Mouse (Mus musculus) testis, postnatal 14 days (tissue): Measurements from ENCODE around the gene Jsrp1.

Experiments used
- DNase-seq: peaks from one replicate; pipeline ENCODE4 v3.0.0; 2021; ENCODE audit warnings: low spot score

Gene Jsrp1

DNA sequence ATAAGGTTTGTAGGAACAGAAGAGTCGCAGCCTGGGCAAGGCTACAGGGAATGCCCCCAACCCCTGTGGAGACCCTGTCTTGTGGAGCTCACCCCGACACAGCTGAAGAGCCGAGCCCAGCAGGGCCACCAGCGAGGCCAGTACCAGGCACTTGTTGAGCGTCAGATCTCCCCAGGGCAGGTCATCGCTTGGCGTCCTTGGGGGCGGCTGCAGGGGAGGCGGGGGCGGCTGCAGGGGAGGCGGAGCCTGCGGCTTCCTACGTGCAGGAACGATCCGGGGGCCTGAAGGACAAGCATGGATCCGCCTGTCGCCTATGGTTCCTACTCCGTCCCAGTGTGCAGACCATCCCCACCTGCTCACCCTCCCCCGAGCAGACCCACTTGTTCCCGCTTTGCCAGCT lies 3.2 kb downstream of the Jsrp1 start:
- DNase-seq, result no peak

DNA sequence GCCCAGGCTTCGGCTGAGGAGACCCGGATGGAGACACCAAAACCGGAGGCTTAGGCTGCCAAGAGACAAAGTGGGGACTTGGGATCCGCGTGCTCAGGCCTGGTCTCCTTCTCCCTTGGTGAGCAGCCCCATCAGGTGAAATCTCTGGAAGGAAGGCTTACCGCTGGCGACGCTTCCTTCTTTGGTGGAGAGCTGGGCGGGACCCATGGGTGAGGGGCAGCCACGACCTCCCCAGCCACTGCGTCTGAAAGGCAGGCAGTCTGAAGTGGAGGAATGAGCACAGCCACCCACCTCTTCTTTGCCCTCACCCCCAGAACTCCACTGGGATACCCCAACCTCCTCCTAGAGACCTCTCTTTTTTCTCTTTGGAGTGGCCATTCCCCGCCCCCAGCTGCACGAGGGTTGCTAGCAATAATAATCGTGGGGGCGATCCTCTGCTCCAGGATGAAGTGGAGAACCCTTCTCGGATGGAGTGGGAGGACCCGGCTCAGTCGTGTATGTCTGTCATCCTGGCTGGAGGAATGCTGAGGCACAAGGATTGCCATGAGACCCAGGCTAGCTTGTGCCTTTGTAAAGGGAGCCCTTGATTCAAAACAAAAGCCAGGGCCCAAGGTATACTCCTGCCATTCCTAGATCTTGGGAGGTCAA lies 4.2 kb downstream of the Jsrp1 start:
- DNase-seq, result no peak

DNA sequence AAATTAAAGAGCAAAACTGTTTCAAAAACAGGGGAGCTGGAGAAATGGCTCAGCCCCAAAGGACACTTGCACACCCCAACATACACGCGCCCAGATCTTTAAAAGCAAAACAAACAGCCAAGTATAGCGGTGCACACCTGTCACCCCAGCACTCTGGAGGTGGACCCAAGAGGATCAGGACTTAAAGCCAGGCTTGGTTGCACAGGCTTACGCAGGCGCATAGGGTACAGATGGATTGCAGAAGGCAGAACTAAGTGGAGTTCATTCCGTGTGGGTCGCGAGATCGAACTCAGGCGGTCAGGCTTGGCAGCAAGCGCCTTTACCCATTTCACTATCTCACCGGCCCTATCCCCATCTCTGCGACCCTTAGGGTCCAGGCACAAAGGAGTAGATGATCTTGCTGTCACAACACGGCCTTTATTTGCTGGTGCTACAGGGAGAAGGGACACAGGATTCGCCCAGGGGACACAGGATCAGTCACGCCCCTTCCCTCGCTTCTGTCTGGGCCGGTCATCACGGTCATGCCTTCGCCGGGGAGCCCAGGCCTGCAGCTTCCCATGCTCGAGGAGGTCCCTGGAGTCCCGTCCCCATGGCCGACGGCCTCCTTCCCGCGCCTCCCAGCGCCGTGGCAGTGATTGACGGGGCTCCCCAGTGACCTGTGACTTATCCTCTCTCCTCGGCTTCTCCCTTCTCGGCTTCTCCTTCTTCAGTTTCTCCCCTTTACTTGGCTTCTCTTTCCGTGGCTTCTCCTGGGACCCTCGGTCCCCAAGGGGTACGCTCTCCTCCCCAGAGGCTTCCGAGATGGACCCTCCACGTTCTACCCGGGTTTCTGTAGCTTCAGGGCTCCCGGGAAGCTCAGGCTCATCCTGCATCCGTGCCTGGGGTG lies 5.0 kb downstream of the Jsrp1 start:
- DNase-seq, result no peak

DNA sequence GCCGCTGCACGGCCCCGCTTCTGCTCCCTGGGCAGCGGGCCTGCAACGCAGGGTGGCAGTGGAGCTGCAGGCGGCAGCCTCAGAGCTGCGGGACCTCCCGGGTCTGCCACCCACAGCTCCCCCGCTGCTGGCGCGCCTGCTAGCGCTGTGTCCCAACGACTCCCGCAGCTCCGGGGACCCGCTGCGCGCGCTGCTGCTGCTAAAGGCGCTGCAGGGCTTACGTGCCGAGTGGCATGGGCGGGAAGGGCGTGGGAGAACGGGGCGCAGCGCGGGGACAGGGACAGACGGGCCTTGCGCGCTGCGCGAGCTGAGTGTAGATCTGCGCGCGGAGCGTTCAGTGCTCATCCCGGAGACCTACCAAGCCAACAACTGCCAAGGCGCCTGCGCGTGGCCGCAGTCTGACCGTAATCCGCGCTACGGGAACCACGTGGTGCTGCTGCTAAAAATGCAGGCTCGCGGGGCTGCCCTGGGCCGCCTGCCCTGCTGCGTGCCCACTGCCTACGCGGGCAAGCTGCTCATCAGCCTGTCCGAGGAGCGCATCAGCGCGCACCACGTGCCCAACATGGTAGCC lies 6.2 kb downstream of the Jsrp1 start:
- DNase-seq, result peak; percentile 76

DNA sequence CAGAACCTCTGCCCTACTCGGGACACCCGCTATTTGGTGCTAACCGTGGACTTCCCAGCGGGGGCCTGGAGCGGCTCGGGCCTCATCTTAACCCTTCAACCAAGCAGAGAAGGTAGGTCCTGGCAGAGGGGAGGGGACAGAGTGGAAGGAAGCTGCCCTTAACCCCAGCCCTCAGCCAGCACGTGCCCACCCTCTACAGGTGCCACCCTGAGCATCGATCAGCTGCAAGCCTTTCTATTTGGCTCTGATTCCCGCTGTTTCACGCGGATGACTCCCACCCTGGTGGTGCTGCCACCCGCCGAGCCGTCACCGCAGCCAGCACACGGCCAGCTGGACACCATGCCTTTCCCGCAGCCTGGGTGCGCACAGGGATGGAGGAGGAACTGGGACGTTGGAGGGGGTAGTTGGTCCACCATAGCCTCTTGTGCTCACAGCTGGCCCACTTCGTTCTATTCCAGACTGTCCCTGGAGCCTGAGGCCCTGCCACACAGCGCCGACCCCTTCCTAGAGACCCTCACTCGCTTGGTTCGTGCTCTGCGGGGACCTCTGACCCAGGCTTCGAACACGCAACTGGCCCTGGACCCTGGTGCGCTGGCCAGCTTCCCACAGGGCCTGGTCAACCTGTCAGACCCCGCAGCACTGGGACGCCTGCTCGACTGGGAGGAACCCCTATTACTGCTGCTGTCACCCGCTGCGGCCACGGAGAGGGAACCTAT lies 6.8 kb downstream of the Jsrp1 start:
- DNase-seq, result no peak

DNA sequence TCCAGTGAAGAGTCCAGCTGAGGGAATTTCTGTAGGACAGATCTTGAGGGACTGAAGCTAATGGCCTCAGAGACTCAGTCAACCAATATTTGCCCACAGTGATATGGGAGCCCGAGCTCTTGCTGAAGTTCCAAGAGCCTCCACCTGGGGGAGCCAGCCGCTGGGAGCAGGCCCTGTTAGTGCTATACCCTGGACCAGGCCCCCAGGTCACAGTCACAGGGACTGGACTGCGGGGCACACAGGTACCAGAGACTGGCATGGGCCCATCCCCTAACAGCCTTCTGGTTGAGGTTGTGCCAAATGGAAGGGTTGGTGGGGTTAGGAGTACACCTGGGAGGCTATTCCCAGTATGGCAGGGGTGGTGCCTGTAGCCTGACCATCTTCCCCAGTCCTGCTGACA lies 7.4 kb downstream of the Jsrp1 start:
- DNase-seq, result peak; percentile 75

DNA sequence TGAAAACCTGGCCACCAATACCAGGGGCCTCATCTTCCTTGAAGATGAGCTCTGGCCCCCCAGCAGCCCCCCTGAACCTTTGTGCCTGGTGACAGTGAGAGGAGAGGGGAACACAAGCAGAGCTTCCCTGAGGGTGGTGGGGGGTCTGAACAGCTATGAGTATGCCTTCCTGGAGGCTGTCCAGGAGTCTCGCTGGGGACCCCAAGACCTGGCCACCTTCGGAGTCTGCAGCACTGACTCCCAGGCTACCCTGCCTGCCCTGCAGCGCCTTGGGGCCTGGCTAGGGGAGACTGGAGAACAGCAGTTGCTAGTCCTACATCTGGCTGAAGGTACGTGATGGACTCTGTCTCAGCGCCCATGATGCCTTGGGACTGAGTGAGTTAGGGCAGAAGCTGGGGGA lies 8.0 kb downstream of the Jsrp1 start:
- DNase-seq, result no peak

DNA sequence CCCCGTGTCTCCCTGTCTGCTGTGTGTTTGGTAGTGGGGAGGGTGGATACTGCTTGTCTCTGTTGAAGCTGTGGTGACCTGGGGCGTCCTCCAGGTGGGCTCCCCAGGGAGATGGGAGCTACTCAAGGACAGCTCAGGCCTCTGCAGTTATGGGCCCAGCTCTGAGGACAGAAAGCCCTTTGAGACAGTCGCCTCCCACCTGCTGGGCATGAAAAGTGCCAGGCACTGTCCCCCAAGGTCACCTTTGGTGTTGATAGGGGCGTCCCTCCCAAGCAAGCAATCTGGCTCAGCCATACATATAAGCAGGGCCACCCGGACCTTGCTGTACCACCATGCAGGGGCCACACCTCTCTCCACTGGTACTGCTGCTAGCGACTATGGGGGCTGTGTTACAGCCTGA lies 8.4 kb downstream of the Jsrp1 start, which contains the start of gene Amh:
Gene Amh, plus strand, starts transcription at position 328 of the 400 bp plus-strand sequence.
- DNase-seq, result peak; percentile 82

DNA sequence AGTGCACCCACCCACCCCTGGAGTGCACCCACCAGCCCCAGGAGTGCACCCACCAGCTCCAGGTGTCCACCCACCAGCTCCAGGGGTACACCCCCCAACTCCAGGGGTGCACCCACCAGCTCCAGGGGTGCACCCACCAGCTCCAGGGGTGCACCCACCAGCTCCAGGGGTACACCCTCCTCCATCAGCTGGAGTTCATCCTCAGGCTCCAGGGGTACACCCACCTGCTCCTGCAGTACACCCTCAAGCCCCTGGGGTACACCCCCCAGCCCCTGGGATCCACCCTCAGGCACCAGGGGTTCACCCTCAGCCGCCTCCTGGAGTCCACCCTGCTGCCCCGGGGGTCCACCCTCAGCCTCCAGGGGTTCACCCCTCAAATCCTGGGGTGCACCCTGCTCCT lies 9.0 kb downstream of the Jsrp1 start:
- DNase-seq, result no peak

DNA sequence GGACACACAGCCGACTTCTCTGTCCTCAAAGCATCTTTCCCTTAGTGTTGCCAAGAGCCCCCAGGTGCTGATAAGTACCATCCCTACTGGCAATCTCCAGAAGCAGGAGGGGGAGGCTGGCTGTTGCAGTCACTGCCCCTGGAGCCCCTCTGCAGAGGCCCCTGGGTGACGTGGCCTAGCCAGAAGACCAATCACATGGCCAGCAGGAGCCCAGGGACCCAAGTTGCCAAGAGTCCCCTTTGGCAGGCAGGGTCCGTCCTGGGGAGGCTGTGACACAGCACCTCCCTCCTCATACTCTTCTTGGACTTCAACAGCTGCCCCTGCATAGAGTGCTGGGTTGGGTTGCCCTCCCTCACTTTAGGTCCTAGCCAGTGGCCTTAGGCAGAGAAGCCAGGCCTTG lies 10.3 kb downstream of the Jsrp1 start:
- no peak for DNase-seq

DNA sequence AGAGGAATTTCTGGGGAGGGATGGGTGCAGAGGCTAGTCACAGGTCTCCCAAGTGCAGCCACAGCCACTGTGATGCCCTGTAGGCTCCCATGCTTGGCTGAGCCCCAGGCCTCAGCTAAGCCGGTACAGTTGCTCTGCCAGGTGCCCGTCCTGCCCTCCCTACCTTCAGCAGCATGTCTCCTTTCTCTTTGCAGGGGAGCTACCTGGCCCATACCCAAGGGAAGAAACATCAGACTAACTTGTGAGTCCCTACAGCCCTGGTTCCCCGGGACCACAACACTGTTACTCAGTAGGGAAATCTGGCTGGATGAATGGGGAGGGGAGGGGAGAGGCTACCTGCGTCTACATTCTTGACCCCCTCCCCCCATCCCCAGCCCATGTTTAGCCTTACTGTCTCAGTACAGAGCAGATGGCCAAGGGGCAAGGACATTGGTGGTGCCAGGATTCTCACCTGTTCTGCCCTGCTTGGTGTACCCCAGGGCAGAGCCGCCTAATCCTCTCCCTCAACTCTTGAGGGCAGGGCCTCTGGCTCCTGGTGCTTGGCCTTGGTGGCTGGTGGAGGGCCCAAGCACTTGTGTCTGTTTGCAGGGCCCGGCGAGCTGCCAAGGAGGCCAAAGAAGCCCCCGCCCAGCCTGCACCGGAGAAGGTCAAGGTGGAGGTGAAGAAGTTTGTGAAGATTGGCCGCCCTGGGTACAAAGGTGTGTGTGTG lies 10.9 kb downstream of the Jsrp1 start:
- no peak for DNase-seq

DNA sequence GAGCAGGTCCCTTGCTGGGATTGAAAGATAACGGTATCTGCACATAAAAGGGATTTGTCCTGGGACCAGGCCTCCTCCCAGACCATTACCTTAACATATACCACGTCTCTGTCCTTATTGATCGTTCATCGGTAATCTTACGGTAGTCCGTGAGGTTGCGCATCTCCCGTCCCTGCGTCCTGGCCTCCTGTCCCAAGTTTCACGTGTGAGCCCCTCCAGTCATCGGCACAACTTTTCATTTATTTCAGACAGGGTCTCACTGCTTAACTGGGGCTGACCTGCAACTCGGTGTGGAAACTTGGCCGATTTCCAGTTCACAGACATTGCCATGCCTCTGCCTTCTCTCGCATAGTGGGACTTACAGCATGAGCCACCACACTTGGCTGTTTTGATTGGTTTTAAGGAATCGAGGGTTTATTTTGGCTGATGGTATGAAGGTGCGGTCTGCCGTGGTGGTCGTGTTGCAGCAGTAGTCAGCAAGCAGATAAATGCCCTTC lies 14.2 kb downstream of the Jsrp1 start:
- no peak for DNase-seq

DNA sequence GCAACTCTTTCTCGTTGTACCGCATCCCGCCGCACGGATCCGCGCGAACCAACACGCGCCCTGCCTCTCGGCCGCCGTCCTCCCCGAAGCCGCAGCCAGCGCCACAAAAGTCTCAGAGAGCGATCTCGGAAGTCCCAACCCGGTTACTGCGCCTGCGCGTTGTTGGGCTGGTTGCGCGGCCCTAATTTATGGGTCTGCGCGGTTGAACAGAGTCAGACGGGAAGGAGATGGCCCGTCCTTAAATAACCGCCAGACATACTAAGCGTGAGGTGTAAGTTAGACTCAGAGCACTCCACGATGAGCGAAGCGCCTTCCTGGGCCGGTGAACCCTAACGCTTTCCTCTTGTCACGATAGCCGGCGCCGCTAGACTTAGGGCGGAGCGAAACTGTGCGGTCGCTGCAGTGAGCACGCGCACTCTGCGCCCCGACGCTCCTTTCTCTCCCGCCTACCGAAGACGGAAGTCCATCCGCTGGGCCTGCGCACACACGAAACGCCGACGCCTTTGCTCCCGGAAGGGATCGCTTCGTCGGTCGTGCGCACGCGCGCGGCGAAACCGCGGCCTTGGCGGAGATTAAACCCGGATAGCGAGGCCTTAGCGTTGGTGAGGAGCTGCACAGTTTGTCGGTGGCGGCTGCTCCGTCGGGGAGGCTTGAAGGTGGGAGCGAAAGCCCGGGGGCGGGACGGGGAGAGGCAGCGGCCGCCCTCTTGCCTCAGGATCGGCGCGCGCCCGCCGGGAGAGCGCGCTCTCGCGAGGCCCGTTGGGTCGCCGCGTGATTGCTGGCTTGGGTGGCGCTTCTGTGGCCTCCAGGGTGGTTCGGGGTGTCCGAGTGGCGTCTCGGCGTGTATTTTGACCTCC lies 14.9 kb downstream of the Jsrp1 start, which contains the start of the genes Sf3a2 and Plekhj1:
Gene Sf3a2, plus strand, starts transcription at position 49 of the 857 bp plus-strand sequence.
Gene Plekhj1, minus strand, starts transcription at position 477 of the 857 bp plus-strand sequence.
- peak; percentile 97 for DNase-seq

DNA sequence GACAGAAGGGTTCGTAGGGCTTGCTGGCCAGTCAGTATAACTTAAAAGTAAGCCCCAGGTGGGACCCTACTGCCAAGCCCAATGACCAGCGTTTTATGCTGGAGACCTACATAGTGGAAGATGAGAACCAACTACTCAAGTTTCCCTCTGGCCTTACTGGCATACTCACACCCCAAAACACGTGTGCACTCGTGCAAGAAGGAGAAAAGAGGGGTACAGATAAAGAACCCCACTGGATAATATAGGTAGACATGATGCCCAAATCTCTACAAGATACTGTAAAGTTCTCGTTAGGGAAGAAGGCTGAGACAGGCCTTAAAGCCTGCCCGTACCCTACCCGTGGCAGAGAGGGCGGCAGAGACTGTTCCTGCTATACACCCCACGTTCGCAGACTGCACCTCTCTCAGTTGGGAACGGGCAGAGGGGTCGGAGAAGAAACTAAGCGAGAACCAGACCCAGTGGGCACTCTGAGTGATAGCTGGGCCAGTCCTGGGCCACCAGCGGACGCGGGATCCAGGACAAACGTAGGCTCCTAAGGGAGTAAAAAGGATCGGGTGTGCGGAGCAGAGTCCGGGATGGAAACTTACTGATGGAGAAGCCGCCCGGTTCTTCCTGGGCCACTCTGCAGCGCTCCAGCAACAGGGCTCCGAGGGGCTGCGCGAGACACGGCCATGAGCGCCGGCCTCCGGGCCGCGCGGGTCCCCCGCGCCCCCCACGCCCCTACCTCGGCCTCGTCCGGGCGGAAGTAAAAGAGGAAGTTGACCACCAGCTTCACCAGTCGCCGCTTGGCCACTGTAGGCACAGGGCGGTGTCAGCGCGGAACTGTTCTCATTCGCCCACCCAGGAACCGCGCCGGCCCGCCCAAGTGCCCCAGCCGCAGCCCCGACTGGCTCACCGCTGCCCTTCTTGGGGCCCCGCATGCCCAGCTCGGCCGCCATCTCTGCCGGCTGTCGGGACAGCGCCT lies 15.8 kb downstream of the Jsrp1 start:
- DNase-seq, result no peak

DNA sequence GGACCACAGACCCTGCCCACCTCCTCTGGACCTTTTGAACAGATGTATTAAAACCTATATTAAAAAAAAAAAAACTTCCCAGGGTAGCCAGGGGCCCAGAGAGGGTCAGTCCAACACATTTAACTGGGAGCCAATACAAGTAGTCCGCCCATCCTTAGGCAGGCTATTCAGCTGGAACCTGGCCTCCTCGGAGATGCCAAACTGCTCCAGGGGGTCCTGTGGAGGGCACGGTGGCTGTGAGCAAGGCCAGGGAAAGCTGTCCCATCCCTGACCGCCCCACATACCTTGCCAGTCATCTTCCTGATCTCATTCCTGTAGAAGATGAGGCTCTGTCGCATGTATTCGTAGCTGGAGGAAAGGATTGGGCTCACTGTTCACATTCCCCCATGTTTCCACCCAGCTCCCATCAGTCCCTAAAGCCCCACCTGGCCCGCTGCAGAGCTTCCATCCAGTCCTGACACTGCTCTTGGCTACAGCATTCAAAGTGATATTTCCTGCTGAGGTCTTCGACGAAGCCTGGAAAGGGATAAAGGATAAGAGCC lies 16.9 kb downstream of the Jsrp1 start:
- DNase-seq, result no peak

DNA sequence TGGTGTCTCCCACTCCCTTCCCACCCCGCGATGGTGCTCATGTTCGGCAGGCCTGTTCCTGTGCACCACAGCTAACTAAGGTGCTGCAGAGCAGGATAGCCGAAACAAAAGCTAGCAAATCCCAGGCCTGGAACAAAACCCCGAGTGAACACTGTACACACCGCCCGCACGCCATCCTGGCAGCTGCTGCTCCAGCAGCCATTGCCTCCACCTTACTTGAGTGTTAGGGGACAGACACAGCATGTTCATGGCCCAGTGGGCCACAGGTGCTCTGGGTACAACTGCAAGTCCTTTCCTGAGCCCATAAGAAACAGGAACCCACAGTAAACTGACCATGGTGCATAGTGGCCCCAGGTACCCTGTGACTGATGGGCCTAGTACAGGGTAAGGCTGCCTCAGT lies 18.5 kb downstream of the Jsrp1 start:
- DNase-seq, result no peak

DNA sequence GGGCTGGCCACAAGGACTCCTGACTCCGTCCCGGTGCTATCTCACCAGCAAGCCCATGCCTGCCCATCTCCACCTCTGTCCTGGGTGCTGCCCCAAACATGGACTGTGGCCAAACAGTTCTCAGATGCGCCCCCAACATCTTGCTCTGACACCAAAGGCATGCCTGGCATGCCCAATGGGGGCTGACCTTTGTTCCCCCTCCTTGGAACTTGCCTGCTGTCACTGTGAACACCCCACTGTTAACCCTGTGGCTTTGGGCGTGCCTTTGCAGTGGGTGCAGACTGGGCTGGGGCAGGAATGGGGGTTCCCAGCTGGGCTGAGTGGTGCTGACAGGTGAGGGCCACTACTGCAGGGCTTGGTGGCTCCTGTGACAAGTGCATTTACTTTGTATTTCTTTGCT lies 19.5 kb downstream of the Jsrp1 start:
- DNase-seq, result no peak

DNA sequence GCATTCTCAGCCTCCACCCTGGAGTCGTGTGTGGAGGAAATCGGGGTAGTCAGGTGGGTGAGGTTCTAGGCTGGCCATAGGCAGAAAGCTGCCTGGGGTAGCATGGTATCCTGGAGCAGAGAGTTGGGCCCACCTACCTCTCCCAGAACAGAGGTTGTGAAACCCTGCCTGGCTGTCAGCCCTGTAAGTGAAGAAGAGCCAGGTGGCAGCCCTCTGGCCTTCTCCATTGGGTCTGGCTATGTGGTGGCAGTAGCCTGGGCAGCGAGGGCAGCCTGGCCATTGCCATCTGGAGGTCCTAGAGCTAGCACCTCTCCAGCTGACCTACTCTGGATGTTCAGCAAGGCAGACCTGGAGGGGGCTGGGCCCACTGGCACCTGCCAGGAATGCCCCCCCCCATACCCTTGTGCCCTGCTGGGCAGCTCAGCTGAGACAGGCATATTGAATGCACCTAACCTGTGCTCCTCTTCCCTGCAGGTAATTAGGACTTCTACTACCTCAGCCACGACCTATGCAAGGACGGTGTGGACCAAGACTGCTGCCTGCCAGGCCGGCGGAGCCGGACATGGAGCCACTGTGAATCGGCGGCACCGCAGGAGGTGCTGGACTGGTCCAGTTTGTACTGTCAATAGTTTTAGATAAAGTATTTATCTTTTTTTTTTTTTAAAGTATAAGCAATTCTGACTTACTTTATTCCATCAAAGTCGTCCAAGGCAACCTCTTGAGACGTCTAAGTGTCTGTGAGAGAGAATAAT lies 20.1 kb downstream of the Jsrp1 start:
- no peak for DNase-seq
